Mouse (Mus musculus) small intestine, adult 2 months (tissue): ENCODE measurements around the gene Rere. TPM values are rescaled to one million over a fixed set of nuclear protein-coding genes. Genes with fewer than 3 reads are reported as not detected.
A peak's percentile ranks its signal among the peaks of the same experiment; 100 is the strongest.
"Not testable (repeated sequence)": the region's sequence is repeated elsewhere in the genome, so short reads cannot be mapped to it uniquely, and the experiment has no call there.

Experiments used
- H3K27ac ChIP-seq: fragments of 200-500 bp; 2 replicates; pipeline ENCODE4 v1.5.1; 2012; ENCODE audit warnings: low read depth, low read length, control low read depth, inconsistent platforms; ENCODE audit not compliant: insufficient read depth
- H3K27me3 ChIP-seq: fragments of 200-500 bp; 2 replicates; pipeline ENCODE4 v1.6.1; 2012; ENCODE audit warnings: mild to moderate bottlenecking, moderate library complexity, low read length, inconsistent platforms; ENCODE audit not compliant: control insufficient read depth, insufficient read depth
- H3K36me3 ChIP-seq: fragments of 200-500 bp; 2 replicates; pipeline ENCODE4 v1.6.1; 2012; ENCODE audit warnings: mild to moderate bottlenecking, low read length, control low read depth, inconsistent platforms; ENCODE audit not compliant: control insufficient read depth, insufficient read depth
- H3K4me1 ChIP-seq: fragments of 200-500 bp; 2 replicates; pipeline ENCODE4 v1.6.1; 2012; ENCODE audit warnings: low read length, inconsistent platforms, mixed read lengths; ENCODE audit not compliant: control insufficient read depth, insufficient read depth, insufficient read length
- H3K4me3 ChIP-seq: fragments of 200-500 bp; 2 replicates; pipeline ENCODE4 v1.5.1; 2012; ENCODE audit warnings: low read depth, mild to moderate bottlenecking, control low read depth, inconsistent platforms, low read length, moderate library complexity
- CTCF ChIP-seq: fragments of 200-500 bp; IDR thresholded peaks from 2 replicates; pipeline ENCODE4 v1.5.1; 2012; ENCODE audit warnings: low read depth, mild to moderate bottlenecking, control low read depth, inconsistent platforms, low read length, moderate library complexity, mixed read lengths; ENCODE audit not compliant: insufficient replicate concordance, insufficient read length; ENCODE audit errors: extremely low read depth
- POLR2A ChIP-seq: fragments of 200-500 bp; IDR thresholded peaks from 2 replicates; pipeline ENCODE4 v1.6.1; 2012; ENCODE audit warnings: low read depth, mild to moderate bottlenecking, control low read depth, inconsistent platforms, low read length, moderate library complexity
- WGBS: fragments of 180-500 bp; shearing (Covaris S2); methylation state at CpG from one replicate; pipeline ENCODE4 v1.1.7; 2018; 5-methylcytosine and 5-hydroxymethylcytosine counted together
- polyA plus RNA-seq: library from polyadenylated mRNA; depleted of rRNA; stranded (reverse); fragments of >200 nt; gene quantifications from 2 replicates; pipeline ENCODE4 v1.2.3, GENCODE M21; 2012

The Rere gene
- polyA plus RNA-seq, 1 experiment = 72.8 TPM

- H3K4me3 ChIP-seq = no peak overlapping the region
- TF ChIP-seq POLR2A (no peak), CTCF (no peak)
- H3K27me3 ChIP-seq = no peaks in the 10 kb centered on the region
- 51% methylated on average over 5 of the region's 5 CpGs for WGBS
- H3K36me3 ChIP-seq = peaks cover 8% of the 10 kb centered on the region
- H3K4me1 ChIP-seq = no peaks in the 10 kb centered on the region
- no peak overlapping the region for H3K27ac ChIP-seq
These were observed 194.8 kb downstream of the Rere start for GRCm38 (mm10) chr4:150476258-150476657.

GRCm38 (mm10) chr4:150478006-150478405 is 196.6 kb downstream of the Rere start:
- no peak for TF ChIP-seq POLR2A
- WGBS = 54% methylated on average over 6 of the region's 6 CpGs
- Histone ChIP-seq H3K4me1 (no peaks in the 10 kb centered on the region), H3K36me3 (peaks cover 12% of the 10 kb centered on the region), H3K27ac (no peak overlapping the region), H3K27me3 (no peaks in the 10 kb centered on the region), H3K4me3 (no peak overlapping the region)

GRCm38 (mm10) chr4:150483081-150483480 is 201.6 kb downstream of the Rere start:
- WGBS = 94% methylated on average over 5 of the region's 5 CpGs
- peaks cover 11% of the 10 kb centered on the region for H3K36me3 ChIP-seq
- H3K4me3 ChIP-seq, H3K27ac ChIP-seq, H3K4me1 ChIP-seq, H3K27me3 ChIP-seq: not testable (repeated sequence)

GRCm38 (mm10) chr4:150486097-150486496 is 204.7 kb downstream of the Rere start:
- no peak for TF ChIP-seq POLR2A
- no peak for TF ChIP-seq CTCF
- no peaks in the 10 kb centered on the region for H3K27me3 ChIP-seq
- peaks cover 4% of the 10 kb centered on the region for H3K36me3 ChIP-seq
- 0 out of 2 replicates have a peak overlapping the region, but pooled peaks have one; percentile 30 for H3K27ac ChIP-seq
- peaks cover 17% of the 10 kb centered on the region for H3K4me1 ChIP-seq
- H3K4me3 ChIP-seq = no peak overlapping the region
- 52% methylated on average over 2 of the region's 2 CpGs for WGBS

- Histone ChIP-seq H3K27ac (no peak overlapping the region), H3K36me3 (peaks cover 2% of the 10 kb centered on the region), H3K4me3 (no peak overlapping the region), H3K4me1 (peaks cover 17% of the 10 kb centered on the region), H3K27me3 (no peaks in the 10 kb centered on the region)
- 24% methylated on average over 5 of the region's 5 CpGs for WGBS
- TF ChIP-seq CTCF (no peak), POLR2A (no peak)
These were observed 205.7 kb downstream of the Rere start for GRCm38 (mm10) chr4:150487109-150487508.

GRCm38 (mm10) chr4:150488096-150488748 is 206.8 kb downstream of the Rere start:
- Histone ChIP-seq H3K27me3 (no peaks in the 10 kb centered on the region), H3K36me3 (no peaks in the 10 kb centered on the region), H3K4me3 (peak overlapping the region; percentile 50), H3K4me1 (peaks cover 21% of the 10 kb centered on the region), H3K27ac (peak overlapping the region; percentile 39)
- 8% methylated on average over 12 of the region's 12 CpGs for WGBS
- TF ChIP-seq POLR2A (no peak), CTCF (peak; percentile 15; the same call in 1 of the 2 replicates)

- TF ChIP-seq POLR2A (no peak), CTCF (no peak)
- peaks cover 22% of the 10 kb centered on the region for H3K4me1 ChIP-seq
- no peaks in the 10 kb centered on the region for H3K36me3 ChIP-seq
- peak overlapping the region; percentile 39 for H3K27ac ChIP-seq
- H3K27me3 ChIP-seq = no peaks in the 10 kb centered on the region
- no peak overlapping the region; the same call in 1 of the 2 replicates for H3K4me3 ChIP-seq
- 12% methylated on average over 4 of the region's 4 CpGs for WGBS
These were observed 207.3 kb downstream of the Rere start for GRCm38 (mm10) chr4:150488767-150489166.
